Mouse (Mus musculus) liver (tissue): ENCODE data around the gene Macc1.

Source experiments
- DNase-seq: peaks from one replicate; pipeline ENCODE4 v3.0.0-alpha.2; 2020; ENCODE audit warnings: mixed read lengths

Macc1 gene

GRCm38 (mm10) chr12:119387925-119388324 is 73.9 kb downstream of the Macc1 start:
- no peak for DNase-seq

- no peak for DNase-seq
Measured at GRCm38 (mm10) chr12:119390192-119390684, 76.2 kb downstream of the Macc1 start.

GRCm38 (mm10) chr12:119398046-119398659 is 84.1 kb downstream of the Macc1 start:
- DNase-seq: no peak

- DNase-seq: no peak
Measured at GRCm38 (mm10) chr12:119402273-119402672, 88.2 kb downstream of the Macc1 start.

- no peak for DNase-seq
Measured at GRCm38 (mm10) chr12:119402796-119403195, 88.7 kb downstream of the Macc1 start.

GRCm38 (mm10) chr12:119404810-119405209 is 90.7 kb downstream of the Macc1 start:
- no peak for DNase-seq

- DNase-seq: no peak
Measured at GRCm38 (mm10) chr12:119410522-119410921, 96.5 kb downstream of the Macc1 start.

GRCm38 (mm10) chr12:119410956-119411355 is 96.9 kb downstream of the Macc1 start:
- DNase-seq: no peak

- no peak for DNase-seq
Measured at GRCm38 (mm10) chr12:119411982-119412381, 97.9 kb downstream of the Macc1 start.

- no peak for DNase-seq
Measured at GRCm38 (mm10) chr12:119415900-119416299, 101.8 kb downstream of the Macc1 start.

- DNase-seq: no peak
Measured at GRCm38 (mm10) chr12:119425749-119426148, 111.7 kb downstream of the Macc1 start.

GRCm38 (mm10) chr12:119426182-119426886 is 112.3 kb downstream of the Macc1 start:
- no peak for DNase-seq

- DNase-seq: peak; percentile 23
Measured at GRCm38 (mm10) chr12:119426887-119427204, 112.8 kb downstream of the Macc1 start.

GRCm38 (mm10) chr12:119440720-119441119 is 126.7 kb downstream of the Macc1 start:
- no peak for DNase-seq

- no peak for DNase-seq
Measured at GRCm38 (mm10) chr12:119450116-119450515, 136.0 kb downstream of the Macc1 start.

- DNase-seq: no peak
Measured at GRCm38 (mm10) chr12:119451232-119451631, 137.2 kb downstream of the Macc1 start.

- DNase-seq: no peak
Measured at GRCm38 (mm10) chr12:119454076-119454475, 140.0 kb downstream of the Macc1 start.

- no peak for DNase-seq
Measured at GRCm38 (mm10) chr12:119464040-119464939, 150.2 kb downstream of the Macc1 start.

- DNase-seq: no peak
Measured at GRCm38 (mm10) chr12:119464940-119465245, 150.8 kb downstream of the Macc1 start.

- DNase-seq: no peak
Measured at GRCm38 (mm10) chr12:119467656-119468055, 153.6 kb downstream of the Macc1 start.

GRCm38 (mm10) chr12:119470260-119470659 is 156.2 kb downstream of the Macc1 start:
- no peak for DNase-seq

- no peak for DNase-seq
Measured at GRCm38 (mm10) chr12:119483296-119483695, 169.2 kb downstream of the Macc1 start.

- no peak for DNase-seq
Measured at GRCm38 (mm10) chr12:119483922-119484631, 170.0 kb downstream of the Macc1 start.
